Mouse (Mus musculus) c-Kit-positive CD71-negative TER-119-negative erythroid progenitor cells, embryonic 14.5 days (primary cell): ENCODE results near the gene Rexo1.

ENCODE experiments used
- DNase-seq: peaks from one replicate; pipeline ENCODE4 v3.0.0-alpha.2; 2013; ENCODE audit warnings: low read depth

Rexo1 gene

DNA sequence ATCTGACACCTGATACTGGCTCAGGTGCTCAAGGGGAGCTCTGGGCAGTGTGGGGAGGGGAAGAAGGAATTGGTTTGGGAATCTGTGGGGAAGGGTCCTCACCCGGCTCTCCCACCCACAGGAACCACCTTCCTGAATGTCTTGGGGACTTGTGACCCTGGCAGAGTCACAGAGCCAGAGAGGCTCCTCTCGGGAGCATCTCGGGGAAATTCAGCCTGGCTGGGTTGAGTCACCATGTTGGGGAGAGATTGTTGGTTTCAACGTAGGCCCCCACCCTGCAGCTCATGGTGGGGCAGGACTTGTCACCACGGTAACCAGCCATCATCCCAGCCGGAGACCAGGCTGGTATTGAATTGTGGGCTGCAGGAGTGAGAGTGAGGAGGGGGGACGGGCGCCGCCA is 56.6 kb downstream of the Rexo1 start:
- no peak for DNase-seq

- no peak for DNase-seq
Measured at GRCm38 (mm10) chr10:80503599-80504220, 57.6 kb downstream of the Rexo1 start.

GRCm38 (mm10) chr10:80502819-80503314 is 58.5 kb downstream of the Rexo1 start:
- DNase-seq: no peak

- DNase-seq: no peak
Measured at GRCm38 (mm10) chr10:80502291-80502690, 59.1 kb downstream of the Rexo1 start.

DNA sequence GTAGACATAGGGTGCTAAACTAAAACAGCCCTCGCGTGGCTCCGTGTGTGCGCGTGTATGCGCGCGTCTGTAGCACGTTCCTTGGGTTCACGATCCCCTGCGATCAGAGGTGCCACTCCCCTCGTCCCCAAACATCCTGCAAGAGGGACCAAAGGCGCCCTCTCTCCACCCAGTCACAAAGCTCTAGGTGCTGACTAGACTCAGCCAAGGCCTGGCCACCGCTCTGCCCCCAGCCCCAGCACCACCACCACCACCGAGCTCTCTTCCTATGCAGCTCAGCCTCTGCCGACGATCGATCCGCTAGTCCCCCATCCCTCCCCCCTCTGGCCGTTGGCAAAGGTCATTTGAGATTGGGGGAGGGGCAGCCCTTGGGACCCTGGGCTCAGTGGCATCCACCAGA is 64.9 kb downstream of the Rexo1 start:
- DNase-seq: no peak

GRCm38 (mm10) chr10:80495901-80496300 is 65.5 kb downstream of the Rexo1 start:
- DNase-seq: no peak

DNA sequence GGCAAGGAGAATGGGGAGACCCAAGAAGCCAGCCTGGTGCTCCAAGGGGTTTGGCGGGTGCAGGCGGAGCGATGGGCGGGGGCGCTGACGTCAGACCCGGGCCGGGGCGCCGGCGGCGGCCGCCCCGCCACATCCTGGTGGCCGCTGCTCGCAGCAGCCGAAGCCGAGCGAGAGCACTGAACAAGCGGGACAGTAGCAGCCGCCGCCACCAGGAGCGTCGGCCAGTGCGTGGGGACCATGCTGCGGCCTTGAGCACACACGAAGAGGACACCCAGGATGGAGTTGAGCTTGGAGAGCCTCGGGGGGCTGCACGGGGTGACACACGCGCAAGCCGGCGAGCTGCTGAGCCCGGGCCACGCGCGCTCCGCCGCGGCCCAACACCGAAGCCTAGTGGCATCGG is 66.6 kb downstream of the Rexo1 start, which contains the start of gene Onecut3:
Gene Onecut3 (plus strand): TSS at position 104 of the 400 bp plus-strand sequence.
- DNase-seq: no peak
